Mouse (Mus musculus) G1E (cell line): ENCODE results near the gene Tedc2. TPM values are rescaled to one million over a fixed set of nuclear protein-coding genes. Genes with fewer than 3 reads are reported as not detected.

Source experiments
- ATAC-seq: 2 replicates; pipeline ENCODE4 v1.8.0; 2016; ENCODE audit warnings: mild to moderate bottlenecking; ENCODE audit not compliant: insufficient number of reproducible peaks, poor library complexity, low FRiP score, severe bottlenecking; ENCODE audit errors: extremely low read depth
- DNase-seq: peaks from one replicate; pipeline ENCODE4 v3.0.0; 2012; ENCODE audit warnings: low spot score
- H3K27me3 ChIP-seq: 2 replicates; pipeline ENCODE4 v1.6.1; 2012; ENCODE audit warnings: mild to moderate bottlenecking, low read length, inconsistent platforms; ENCODE audit not compliant: insufficient read depth
- H3K36me3 ChIP-seq: replicated peaks from 2 replicates; pipeline ENCODE3; 2012; ENCODE audit warnings: mild to moderate bottlenecking, inconsistent platforms
- H3K4me1 ChIP-seq: 2 replicates; pipeline ENCODE4 v1.6.1; 2012; ENCODE audit warnings: low read depth, low read length, inconsistent platforms, mixed read lengths; ENCODE audit not compliant: insufficient read depth
- H3K4me3 ChIP-seq: 2 replicates; pipeline ENCODE4 v1.5.1; 2012; ENCODE audit warnings: low read depth, mild to moderate bottlenecking, inconsistent platforms, low read length, moderate library complexity, mixed read lengths
- H3K9me3 ChIP-seq: replicated peaks from 2 replicates; pipeline ENCODE4 v1.6.1; 2012; ENCODE audit warnings: inconsistent platforms
- CTCF ChIP-seq: IDR thresholded peaks from 2 replicates; pipeline ENCODE4 v1.5.1; 2012; ENCODE audit warnings: low read depth, low read length, inconsistent platforms, mixed read lengths
- GATA1 ChIP-seq: IDR thresholded peaks from 2 replicates; pipeline ENCODE4 v1.6.1; 2012; ENCODE audit warnings: borderline replicate concordance, low read length, inconsistent platforms, mixed read lengths
- GATA2 ChIP-seq: IDR thresholded peaks from 2 replicates; pipeline ENCODE4 v1.6.1; 2012; ENCODE audit warnings: low read depth, low read length, inconsistent platforms, borderline replicate concordance
- POLR2AphosphoS5 ChIP-seq: IDR thresholded peaks from 2 replicates; pipeline ENCODE4 v1.6.1; 2012; ENCODE audit warnings: low read depth, low read length, inconsistent platforms; ENCODE audit not compliant: insufficient replicate concordance
- TAL1 ChIP-seq: conservative IDR thresholded peaks from 2 replicates; pipeline ENCODE4 v1.6.1; 2012; ENCODE audit warnings: low read depth, low read length, inconsistent platforms, mixed read lengths
- polyA plus RNA-seq: library from polyadenylated mRNA; stranded (reverse); fragments of >175 nt; gene quantifications from 2 replicates; pipeline ENCODE4 v1.2.3, GENCODE M21; 2012
- total RNA-seq, 2 experiments: library from RNA; stranded (forward) in 1 of 2; stranded (reverse) in 1 of 2; fragments of 200-1000 nt in 1 of 2; fragments of >200 nt in 1 of 2; fragmentation: Nextera tagmentation in 1 of 2; gene quantifications; 2 replicates each; pipeline ENCODE4 v1.2.3; 2014 to 2017

Tedc2 gene
- total RNA-seq (2014; fragmentation: Nextera tagmentation) (22.8 and 41.7 TPM in 2 replicates), total RNA-seq (2017) (38.3 and 46.5 TPM in 2 replicates), polyA plus RNA-seq (47.0 and 55.1 TPM in 2 replicates)

DNA sequence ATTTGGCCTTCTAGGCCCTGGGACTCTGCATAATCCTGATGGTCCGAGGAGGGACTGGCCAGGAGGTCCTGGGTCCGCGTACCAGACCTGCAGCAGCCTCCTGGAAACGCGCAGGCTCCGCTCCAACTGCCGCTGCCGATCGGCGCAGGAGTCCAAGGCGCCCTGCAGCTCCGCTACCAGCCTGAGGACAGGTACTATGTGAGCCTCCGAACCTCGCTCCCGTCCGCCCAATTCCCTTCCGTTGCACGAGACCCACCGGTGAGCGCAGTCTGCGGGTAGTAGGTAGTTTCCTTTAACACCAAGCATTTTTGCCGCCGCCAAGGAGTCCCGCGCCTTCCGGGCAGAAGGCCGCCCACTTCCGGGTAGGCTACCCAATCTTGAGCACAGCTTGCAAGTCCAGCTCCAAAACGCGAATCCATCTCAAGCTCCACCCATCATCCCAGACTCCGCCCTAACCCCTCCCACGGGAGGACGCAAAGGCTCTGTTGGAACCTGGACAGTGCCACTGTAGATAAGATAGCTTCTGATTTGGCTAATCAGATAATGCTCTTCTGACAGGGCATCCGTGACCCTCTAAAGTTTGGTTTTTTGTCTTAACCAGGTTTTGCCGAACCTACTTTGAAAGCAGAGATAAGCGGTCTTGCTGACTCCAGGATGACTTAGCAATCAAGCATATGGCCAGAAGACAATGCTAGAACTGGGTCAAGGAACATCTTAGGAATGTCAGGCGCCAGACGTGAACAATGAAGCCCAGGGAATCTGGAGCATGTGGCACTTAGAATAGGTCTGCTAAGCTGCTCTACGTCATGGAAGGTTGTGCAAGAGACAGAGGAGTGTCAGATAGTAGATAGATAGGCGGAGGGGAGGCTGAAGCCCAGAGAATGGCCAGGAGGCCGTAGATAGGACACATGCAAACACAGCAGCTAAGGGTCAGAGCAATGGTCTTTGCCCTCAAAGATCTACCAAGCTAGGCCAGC is at the start of gene Tedc2:
Gene Tedc2 (minus strand): TSS at position 417 of the 977 bp plus-strand sequence.
- H3K4me3 ChIP-seq, result peak within 1 kb of the TSS; percentile 98
- DNase-seq (peak; percentile 75), ATAC-seq (peak; percentile 75)
- H3K27me3 ChIP-seq, result no peaks in the 10 kb centered on the region
- no peaks in the 10 kb centered on the region for H3K9me3 ChIP-seq
- TF ChIP-seq POLR2AphosphoS5, result peak; percentile 34; the same call in 1 of the 2 replicates
- 0 out of 2 replicates have a peak, but pooled peaks have one; percentile 28 for TF ChIP-seq GATA2
- TF ChIP-seq CTCF, result no peak
- TF ChIP-seq TAL1, result peak; percentile 59
- no peak for TF ChIP-seq GATA1
- peaks cover 90% of the 10 kb centered on the region for H3K4me1 ChIP-seq
- peaks cover 79% of the 10 kb centered on the region for H3K36me3 ChIP-seq

DNA sequence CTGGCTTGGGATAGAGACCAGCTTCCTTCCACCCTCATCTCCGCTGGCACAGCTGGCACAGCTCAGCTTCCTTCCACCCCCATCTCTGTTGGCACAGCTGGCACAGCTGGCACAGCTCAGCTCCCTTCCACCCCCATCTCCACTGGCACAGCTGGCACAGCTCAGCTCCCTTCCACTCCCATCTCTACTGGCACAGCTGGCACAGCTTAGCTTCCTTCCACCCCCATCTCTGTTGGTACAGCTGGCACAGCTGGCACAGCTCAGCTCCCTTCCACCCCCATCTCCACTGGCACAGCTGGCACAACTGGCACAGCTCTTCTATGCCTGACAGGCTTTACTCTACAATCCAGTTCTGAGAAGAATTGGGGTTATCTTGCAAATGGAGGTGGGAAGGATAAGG is 46.5 kb upstream of the Tedc2 start:
- TF ChIP-seq GATA2 (no peak), TAL1 (no peak), GATA1 (no peak), CTCF (no peak), POLR2AphosphoS5 (no peak)
- Histone ChIP-seq H3K36me3 (no peaks in the 10 kb centered on the region), H3K27me3 (peaks cover 26% of the 10 kb centered on the region), H3K4me1 (no peaks in the 10 kb centered on the region), H3K9me3 (peaks cover 8% of the 10 kb centered on the region), H3K4me3 (no peak overlapping the region)
- no peak for ATAC-seq
- no peak for DNase-seq

DNA sequence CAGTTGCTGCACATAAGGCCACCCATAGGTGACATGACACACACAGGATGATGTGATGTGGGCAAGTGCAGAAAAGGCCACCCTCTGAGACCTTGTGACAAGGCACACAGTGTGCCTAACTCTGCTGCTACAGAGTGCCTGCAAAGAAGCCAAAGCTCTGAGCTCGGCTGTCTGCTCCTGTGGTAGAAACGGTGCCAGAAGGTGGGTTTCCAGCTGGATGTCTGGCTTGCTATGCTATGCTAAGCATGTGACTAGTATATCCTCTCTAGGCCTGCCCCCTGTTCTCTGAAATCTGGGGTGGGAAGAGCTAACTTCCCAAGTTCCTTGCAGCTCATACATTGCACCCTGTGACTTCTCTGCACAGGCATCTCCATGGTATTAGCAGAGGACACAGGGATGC is 44.1 kb upstream of the Tedc2 start:
- no peaks in the 10 kb centered on the region for H3K36me3 ChIP-seq

DNA sequence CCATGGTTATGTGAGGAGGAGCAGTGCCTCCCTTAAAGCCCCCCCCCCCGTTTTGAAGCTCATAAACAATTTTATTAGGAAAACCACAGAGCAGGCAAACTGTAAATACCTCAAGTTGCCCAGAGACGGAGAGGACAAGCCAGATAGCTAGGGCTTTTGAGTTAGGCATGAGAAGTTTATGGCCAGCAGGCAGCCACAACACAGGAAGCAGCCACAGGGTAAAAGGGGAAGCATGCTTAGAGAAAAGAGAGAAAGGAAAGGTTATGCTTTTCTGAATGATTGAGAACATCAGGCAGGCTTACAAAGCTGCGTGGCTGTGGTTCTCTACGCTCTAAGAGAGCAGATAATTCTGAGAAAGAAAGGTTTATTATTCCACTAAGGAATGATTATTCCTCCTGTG is 39.9 kb upstream of the Tedc2 start:
- no peak for TF ChIP-seq GATA2
- TF ChIP-seq GATA1, result no peak
- TF ChIP-seq POLR2AphosphoS5, result no peak
- no peak for TF ChIP-seq CTCF
- no peak for TF ChIP-seq TAL1
- H3K4me3 ChIP-seq, result no peak overlapping the region
- H3K4me1 ChIP-seq, result no peaks in the 10 kb centered on the region
- DNase-seq (no peak), ATAC-seq (no peak)
- peaks cover 7% of the 10 kb centered on the region for H3K27me3 ChIP-seq
- H3K9me3 ChIP-seq, result peaks cover 4% of the 10 kb centered on the region
- no peaks in the 10 kb centered on the region for H3K36me3 ChIP-seq

More for the DNA sequence above, 44.1 kb upstream of the Tedc2 start:
- no peak for ATAC-seq
- TF ChIP-seq TAL1 (no peak), GATA2 (no peak), GATA1 (no peak), POLR2AphosphoS5 (no peak), CTCF (no peak)
- no peak overlapping the region for H3K4me3 ChIP-seq
- DNase-seq, result no peak
- H3K27me3 ChIP-seq, result peaks cover 26% of the 10 kb centered on the region
- no peaks in the 10 kb centered on the region for H3K4me1 ChIP-seq
- H3K9me3 ChIP-seq, result peaks cover 4% of the 10 kb centered on the region

DNA sequence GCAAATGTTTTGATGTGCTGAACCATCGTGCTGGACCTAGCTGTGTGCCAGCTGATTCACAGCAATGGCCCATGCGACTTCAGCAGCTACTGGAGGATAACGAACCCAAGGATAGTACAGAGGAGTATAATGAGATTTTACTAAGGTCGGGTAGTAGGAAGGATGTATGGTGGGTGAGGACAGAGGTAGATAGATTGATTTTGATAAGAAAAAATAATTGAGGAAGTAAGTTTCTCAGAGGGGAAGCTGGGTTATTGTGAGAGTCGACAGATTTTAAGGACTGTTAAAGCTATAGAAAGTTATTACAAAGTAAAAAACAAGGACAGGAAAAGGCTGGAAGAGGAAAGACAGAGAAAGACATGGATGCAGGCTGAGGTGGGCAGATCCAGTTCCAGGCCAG is 39.1 kb upstream of the Tedc2 start:
- no peak for ATAC-seq
- no peaks in the 10 kb centered on the region for H3K36me3 ChIP-seq
- H3K27me3 ChIP-seq, result peaks cover 3% of the 10 kb centered on the region; the same call in 1 of the 2 replicates
- no peak for DNase-seq
- H3K4me1 ChIP-seq, result no peaks in the 10 kb centered on the region
- peaks cover 4% of the 10 kb centered on the region for H3K9me3 ChIP-seq
- no peak for TF ChIP-seq TAL1
- TF ChIP-seq POLR2AphosphoS5, result no peak
- H3K4me3 ChIP-seq, result no peak overlapping the region

DNA sequence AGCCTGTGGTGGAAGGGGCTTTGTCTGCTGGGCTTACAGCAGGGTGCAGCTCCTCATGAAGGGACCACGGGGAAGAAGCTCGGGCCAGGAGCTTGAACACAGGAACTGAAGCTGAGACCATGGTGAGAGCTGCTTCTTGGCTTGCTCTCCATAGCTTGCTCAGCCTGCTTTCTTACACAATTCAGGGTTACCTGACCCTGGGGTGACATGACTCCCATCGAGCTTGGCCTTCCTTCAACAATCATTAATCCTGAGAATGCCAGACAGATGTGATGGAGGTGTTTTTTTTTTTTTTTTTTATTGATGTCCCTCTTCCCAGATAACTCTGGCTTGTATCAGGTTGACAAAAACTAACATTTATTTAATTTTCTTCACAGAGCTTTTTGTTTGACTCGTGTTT is 38.3 kb upstream of the Tedc2 start:
- DNase-seq (no peak), ATAC-seq (no peak)
- TF ChIP-seq POLR2AphosphoS5 (no peak), CTCF (no peak), TAL1 (no peak), GATA2 (no peak), GATA1 (no peak)
- H3K4me3 ChIP-seq, result no peak overlapping the region
- H3K4me1 ChIP-seq, result no peaks in the 10 kb centered on the region
- peaks cover 2% of the 10 kb centered on the region for H3K9me3 ChIP-seq
- H3K27me3 ChIP-seq, result no peaks in the 10 kb centered on the region; the same call in 1 of the 2 replicates
- H3K36me3 ChIP-seq, result no peaks in the 10 kb centered on the region
